Mouse (Mus musculus) midbrain, postnatal 0 days (tissue): ENCODE measurements at regions not wholly inside any gene's neighbourhood (a gene's known extent, or its start where the extent isn't known, plus 50 kb on each side); places are given as distances from the start of the nearest gene placed in this dataset.

Experiments
- ATAC-seq: fragments of 200-750 bp; cut with Nextera tagmentation; 2 replicates; pipeline ENCODE4 v1.8.0; 2017; ENCODE audit warnings: moderate number of reproducible peaks, mild to moderate bottlenecking, moderate TSS enrichment, moderate library complexity; ENCODE audit not compliant: low FRiP score
- DNase-seq: peaks from one replicate; pipeline ENCODE4 v3.0.0-alpha.2; 2015; ENCODE audit warnings: low spot score
- H3K27ac ChIP-seq: fragments of 300-500 bp; sonication (generic); 2 replicates; pipeline ENCODE4 v1.5.1; 2014; ENCODE audit warnings: low read depth, mild to moderate bottlenecking, low read length, mixed read lengths
- H3K27me3 ChIP-seq: fragments of 300-500 bp; sonication (generic); 2 replicates; pipeline ENCODE4 v1.6.1; 2014; ENCODE audit warnings: low read length, control low read depth, mixed read lengths; ENCODE audit not compliant: insufficient read depth
- H3K36me3 ChIP-seq: fragments of 300-500 bp; sonication (generic); 2 replicates; pipeline ENCODE4 v1.6.1; 2014; ENCODE audit warnings: low read length, control low read depth, mixed read lengths; ENCODE audit not compliant: insufficient read depth
- H3K4me1 ChIP-seq: fragments of 300-500 bp; sonication (generic); 2 replicates; pipeline ENCODE4 v1.6.1; 2014; ENCODE audit warnings: mild to moderate bottlenecking, control low read depth, antibody characterized with exemption, low read length, mixed read lengths; ENCODE audit not compliant: insufficient read depth
- H3K4me2 ChIP-seq: fragments of 300-500 bp; sonication (generic); 2 replicates; pipeline ENCODE4 v1.6.1; 2014; ENCODE audit warnings: low read depth, mild to moderate bottlenecking, low read length, mixed read lengths; ENCODE audit not compliant: poor library complexity, severe bottlenecking
- H3K4me3 ChIP-seq: fragments of 300-500 bp; sonication (generic); 2 replicates; pipeline ENCODE4 v1.5.1; 2014; ENCODE audit warnings: low read depth, mild to moderate bottlenecking, low read length, moderate library complexity
- H3K9ac ChIP-seq: fragments of 300-500 bp; sonication (generic); replicated peaks from 2 replicates; pipeline ENCODE4 v1.6.1; 2014; ENCODE audit warnings: mild to moderate bottlenecking, low read length, moderate library complexity, mixed read lengths; ENCODE audit not compliant: poor library complexity, severe bottlenecking
- H3K9me3 ChIP-seq: fragments of 300-500 bp; sonication (generic); 2 replicates; pipeline ENCODE4 v1.6.1; 2016; ENCODE audit warnings: low read length, control low read depth
- CTCF ChIP-seq: IDR thresholded peaks from 2 replicates; pipeline ENCODE4 v1.5.1; 2016; ENCODE audit warnings: antibody characterized with exemption, mild to moderate bottlenecking
- WGBS: fragments of 180-500 bp; shearing (Covaris S2); extraction: QIAGEN DNeasy Blood & Tissue Kit; methylation state at CpG from one replicate; pipeline ENCODE4 v1.1.7; 2014; 5-methylcytosine and 5-hydroxymethylcytosine counted together

- H3K36me3 ChIP-seq, result no peaks in the 10 kb centered on the region
- H3K27me3 ChIP-seq, result no peaks in the 10 kb centered on the region
- H3K9ac ChIP-seq, result no peak overlapping the region
- no peak overlapping the region for H3K27ac ChIP-seq
- H3K9me3 ChIP-seq, result no peaks in the 10 kb centered on the region
- no peaks in the 10 kb centered on the region for H3K4me1 ChIP-seq
- ATAC-seq (no peak), DNase-seq (no peak)
- no peak for TF ChIP-seq CTCF
- no peak overlapping the region for H3K4me2 ChIP-seq
- no peak overlapping the region for H3K4me3 ChIP-seq
Observed at GRCm38 (mm10) chr2:148148272-148148671, 101.5 kb upstream of the Foxa2 start.

GRCm38 (mm10) chr2:148149426-148149825 lies 102.7 kb upstream of the Foxa2 start:
- Histone ChIP-seq H3K9ac (no peak overlapping the region), H3K27me3 (no peaks in the 10 kb centered on the region), H3K9me3 (no peaks in the 10 kb centered on the region), H3K36me3 (no peaks in the 10 kb centered on the region), H3K27ac (no peak overlapping the region), H3K4me1 (no peaks in the 10 kb centered on the region), H3K4me3 (no peak overlapping the region), H3K4me2 (no peak overlapping the region)
- ATAC-seq (no peak), DNase-seq (no peak)
- no peak for TF ChIP-seq CTCF
- WGBS, result 92% methylated on average over 1 of the region's 1 CpGs

- WGBS, result 78% methylated on average over 6 of the region's 6 CpGs
Observed at GRCm38 (mm10) chr2:148153513-148154271, 106.9 kb upstream of the Foxa2 start.

GRCm38 (mm10) chr2:148156122-148156521 lies 109.4 kb upstream of the Foxa2 start:
- Histone ChIP-seq H3K4me3 (no peak overlapping the region), H3K9ac (no peak overlapping the region), H3K9me3 (no peaks in the 10 kb centered on the region), H3K27me3 (no peaks in the 10 kb centered on the region), H3K36me3 (no peaks in the 10 kb centered on the region), H3K4me1 (no peaks in the 10 kb centered on the region; the same call in 1 of the 2 replicates), H3K4me2 (no peak overlapping the region), H3K27ac (no peak overlapping the region)
- WGBS, result 84% methylated on average over 2 of the region's 2 CpGs
- ATAC-seq (no peak), DNase-seq (no peak)
- TF ChIP-seq CTCF, result no peak

More at GRCm38 (mm10) chr2:148153513-148154271, 106.9 kb upstream of the Foxa2 start:
- no peak overlapping the region for H3K4me2 ChIP-seq
- ATAC-seq, result no peak
- no peak overlapping the region for H3K27ac ChIP-seq
- no peaks in the 10 kb centered on the region for H3K27me3 ChIP-seq
- no peaks in the 10 kb centered on the region for H3K36me3 ChIP-seq
- no peak for DNase-seq
- TF ChIP-seq CTCF, result no peak
- H3K4me1 ChIP-seq, result no peaks in the 10 kb centered on the region; the same call in 1 of the 2 replicates
- H3K9me3 ChIP-seq, result no peaks in the 10 kb centered on the region
- H3K9ac ChIP-seq, result no peak overlapping the region
- no peak overlapping the region for H3K4me3 ChIP-seq

GRCm38 (mm10) chr2:148159028-148159600 lies 112.3 kb upstream of the Foxa2 start:
- no peak overlapping the region for H3K9ac ChIP-seq
- no peaks in the 10 kb centered on the region; the same call in 1 of the 2 replicates for H3K4me1 ChIP-seq
- no peak for ATAC-seq
- no peak for DNase-seq
- TF ChIP-seq CTCF, result no peak
- 65% methylated on average over 8 of the region's 8 CpGs for WGBS
- H3K4me2 ChIP-seq, result no peak overlapping the region
- H3K4me3 ChIP-seq, result no peak overlapping the region
- H3K36me3 ChIP-seq, result no peaks in the 10 kb centered on the region
- H3K27ac ChIP-seq, result no peak overlapping the region
- H3K27me3 ChIP-seq, result no peaks in the 10 kb centered on the region
- H3K9me3 ChIP-seq, result no peaks in the 10 kb centered on the region

GRCm38 (mm10) chr2:148160997-148161396 lies 114.2 kb upstream of the Foxa2 start:
- H3K27me3 ChIP-seq, result no peaks in the 10 kb centered on the region
- no peak for TF ChIP-seq CTCF
- no peak for DNase-seq
- no peak overlapping the region for H3K27ac ChIP-seq
- no peaks in the 10 kb centered on the region; the same call in 1 of the 2 replicates for H3K4me1 ChIP-seq
- no peaks in the 10 kb centered on the region for H3K36me3 ChIP-seq
- no peaks in the 10 kb centered on the region for H3K9me3 ChIP-seq
- WGBS, result 91% methylated on average over 12 of the region's 12 CpGs
- no peak overlapping the region for H3K4me3 ChIP-seq
- no peak overlapping the region for H3K4me2 ChIP-seq
- H3K9ac ChIP-seq, result no peak overlapping the region
- no peak for ATAC-seq
